7 mouse cellular contexts compared by ENCODE assay signal in the genomic region with DNA sequence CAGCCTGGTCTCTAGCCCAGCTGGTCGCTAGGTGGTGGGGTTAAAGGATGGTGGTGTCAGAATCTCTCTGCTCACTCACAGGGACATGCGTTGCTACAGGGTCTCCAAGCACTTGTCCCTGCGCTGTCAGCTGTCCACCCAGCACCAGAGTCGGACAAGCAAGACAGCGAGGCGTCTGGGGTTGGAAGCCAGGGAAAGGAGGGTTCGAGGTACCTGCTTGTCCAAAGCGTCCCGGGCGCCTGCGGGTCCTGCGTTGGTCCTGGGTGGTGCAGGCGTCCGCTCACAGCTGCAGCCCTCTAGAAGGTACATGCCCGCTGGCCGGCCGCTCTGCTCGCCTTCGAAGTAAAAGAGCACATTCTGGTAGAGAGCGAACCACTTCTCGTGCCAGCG. TPM values are rescaled to one million over a fixed set of nuclear protein-coding genes. Genes with fewer than 3 reads are reported as not detected.
DNase-seq lines count a peak whose midpoint lies in the region; ATAC-seq and TF ChIP-seq lines count a peak whose summit lies in the region.

No protein-coding gene starts in this region.

- peaks cover 6% of the 10 kb centered on the region for H3K4me1 ChIP-seq in testis, adult 2 months (ENCODE audit: control insufficient read depth, insufficient read depth, low read length)
- H3K4me1 ChIP-seq in embryonic facial prominence, embryonic 13.5 days: peaks cover 7% of the 10 kb centered on the region
- no peaks in the 10 kb centered on the region for H3K4me1 ChIP-seq in hindbrain, embryonic 11.5 days (replicated peaks; ENCODE audit: control insufficient read depth, insufficient read depth, low read length)
- H3K4me1 ChIP-seq in limb, embryonic 14.5 days (ENCODE audit: control insufficient read depth, insufficient read depth, low read length): no peaks in the 10 kb centered on the region
- H3K4me1 ChIP-seq in olfactory bulb, adult 2 months (ENCODE audit: control insufficient read depth, insufficient read depth, low read length): peaks cover 5% of the 10 kb centered on the region; the same call in 1 of the 2 replicates

- H3K27ac ChIP-seq in testis, adult 2 months (ENCODE audit: control insufficient read depth, insufficient read depth, low read depth, low read length): no peak overlapping the region
- no peak overlapping the region for H3K27ac ChIP-seq in embryonic facial prominence, embryonic 13.5 days
- no peak overlapping the region for H3K27ac ChIP-seq in hindbrain, embryonic 11.5 days (ENCODE audit: low read depth, low read length)
- no peak overlapping the region for H3K27ac ChIP-seq in limb, embryonic 14.5 days (replicated peaks; ENCODE audit: low read depth, low read length)
- peak overlapping the region; percentile 78 for H3K27ac ChIP-seq in olfactory bulb, adult 2 months (ENCODE audit: insufficient read depth, low read depth, low read length)

- peak overlapping the region; percentile 61 for H3K9ac ChIP-seq in embryonic facial prominence, embryonic 13.5 days
- no peak overlapping the region for H3K9ac ChIP-seq in hindbrain, embryonic 11.5 days (ENCODE audit: low read depth, low read length)
- H3K9ac ChIP-seq in limb, embryonic 14.5 days (ENCODE audit: low read depth, low read length, severe bottlenecking): peak overlapping the region; percentile 51

- DNase-seq in testis, postnatal 14 days (ENCODE audit: low spot score): no peak
- DNase-seq in hindbrain, embryonic 11.5 days (ENCODE audit: low spot score): peak; percentile 45
- no peak for DNase-seq in limb, embryonic 14.5 days (ENCODE audit: low spot score)
- DNase-seq in c-Kit-positive CD71-positive TER-119-positive erythroid progenitor cells, embryonic 14.5 days (ENCODE audit: low spot score): no peak

- WGBS in embryonic facial prominence, embryonic 13.5 days: 15% methylated on average over 22 of the region's 22 CpGs
- WGBS in hindbrain, embryonic 11.5 days: 13% methylated on average over 22 of the region's 22 CpGs
- 14% methylated on average over 19 of the region's 22 CpGs for WGBS in limb, embryonic 14.5 days
- 8% methylated on average over 22 of the region's 22 CpGs for WGBS in olfactory bulb, adult 2 months

- ATAC-seq in embryonic facial prominence, embryonic 13.5 days (ENCODE audit: insufficient number of reproducible peaks, insufficient read depth, low FRiP score, low TSS enrichment, low read depth): no peak
- peak; percentile 65 for ATAC-seq in hindbrain, embryonic 11.5 days (ENCODE audit: low FRiP score)
- ATAC-seq in limb, embryonic 14.5 days (ENCODE audit: low FRiP score, low read depth): peak; percentile 37; the same call in 1 of the 2 replicates

- H3K9me3 ChIP-seq in embryonic facial prominence, embryonic 13.5 days: no peaks in the 10 kb centered on the region
- no peaks in the 10 kb centered on the region for H3K9me3 ChIP-seq in hindbrain, embryonic 11.5 days (ENCODE audit: control insufficient read depth, low read length)
- no peaks in the 10 kb centered on the region for H3K9me3 ChIP-seq in limb, embryonic 14.5 days (ENCODE audit: control insufficient read depth, low read length)

- no peaks in the 10 kb centered on the region for H3K27me3 ChIP-seq in testis, adult 2 months (ENCODE audit: control insufficient read depth, insufficient read depth, low read length)
- H3K27me3 ChIP-seq in embryonic facial prominence, embryonic 13.5 days: peaks cover 64% of the 10 kb centered on the region
- H3K27me3 ChIP-seq in hindbrain, embryonic 11.5 days (ENCODE audit: control insufficient read depth, insufficient read depth, low read length): peaks cover 10% of the 10 kb centered on the region
- peaks cover 21% of the 10 kb centered on the region for H3K27me3 ChIP-seq in limb, embryonic 14.5 days (ENCODE audit: control insufficient read depth, insufficient read depth, low read length)

- no peak for TF ChIP-seq CTCF in testis, adult 2 months (IDR thresholded peaks at IDR 0.05; ENCODE audit: control insufficient read depth, insufficient read depth, insufficient replicate concordance, low read depth, low read length)
- TF ChIP-seq CTCF in olfactory bulb, adult 2 months (IDR thresholded peaks at IDR 0.05; ENCODE audit: insufficient read depth, low read depth, low read length): no peak

- TF ChIP-seq POLR2A in testis, adult 2 months (IDR thresholded peaks at IDR 0.05; ENCODE audit: control insufficient read depth, low read depth, low read length): no peak
- TF ChIP-seq POLR2A in limb, embryonic 14.5 days (IDR thresholded peaks at IDR 0.05; ENCODE audit: borderline replicate concordance, extremely low read depth, insufficient read depth, insufficient read length): no peak
- TF ChIP-seq POLR2A in olfactory bulb, adult 2 months (IDR thresholded peaks at IDR 0.05; ENCODE audit: insufficient read depth, low read depth, low read length): no peak

- H3K4me3 ChIP-seq in testis, adult 2 months (ENCODE audit: control insufficient read depth, low read depth, low read length): peak overlapping the region; percentile 52
- peak overlapping the region; percentile 57 for H3K4me3 ChIP-seq in embryonic facial prominence, embryonic 13.5 days
- H3K4me3 ChIP-seq in hindbrain, embryonic 11.5 days (ENCODE audit: low read depth, low read length): peak overlapping the region; percentile 46
- peak overlapping the region; percentile 55 for H3K4me3 ChIP-seq in limb, embryonic 14.5 days (replicated peaks; ENCODE audit: low read length)
- H3K4me3 ChIP-seq in olfactory bulb, adult 2 months (ENCODE audit: insufficient read depth, low read depth, low read length): peak overlapping the region; percentile 88

- no peaks in the 10 kb centered on the region for H3K36me3 ChIP-seq in testis, adult 2 months (ENCODE audit: control insufficient read depth, insufficient read depth, low read length)
- no peaks in the 10 kb centered on the region for H3K36me3 ChIP-seq in embryonic facial prominence, embryonic 13.5 days
- H3K36me3 ChIP-seq in hindbrain, embryonic 11.5 days (ENCODE audit: control insufficient read depth, insufficient read depth, low read length): no peaks in the 10 kb centered on the region
- H3K36me3 ChIP-seq in limb, embryonic 14.5 days (ENCODE audit: control insufficient read depth, insufficient read depth, low read length): no peaks in the 10 kb centered on the region

- peak overlapping the region; percentile 96 for H3K4me2 ChIP-seq in embryonic facial prominence, embryonic 13.5 days
- peak overlapping the region; percentile 83 for H3K4me2 ChIP-seq in hindbrain, embryonic 11.5 days (replicated peaks; ENCODE audit: low read depth, low read length)
- peak overlapping the region; percentile 97 for H3K4me2 ChIP-seq in limb, embryonic 14.5 days (replicated peaks; ENCODE audit: low read depth, low read length, severe bottlenecking)

RNA-seq across cellular contexts. Expression of a gene that starts 0.5 kb away (rescaled TPM):
- polyA plus RNA-seq in testis, adult 2 months (2012; rRNA removed): 0.46 and 0.57 TPM in 2 replicates
- 0.15 and 0.32 TPM in 2 replicates for polyA plus RNA-seq in embryonic facial prominence, embryonic 13.5 days (2015; fragmentation: Nextera tagmentation; extraction: Ambion mirVana)
- polyA plus RNA-seq in hindbrain, embryonic 11.5 days (2014; fragmentation: Nextera tagmentation; extraction: Ambion mirVana): 0.12 and 0.81 TPM in 2 replicates
- polyA plus RNA-seq in limb, embryonic 14.5 days (2012; rRNA removed): 0.28 and 0.57 TPM in 2 replicates
- polyA plus RNA-seq in limb, embryonic 14.5 days (2014; fragmentation: Nextera tagmentation; extraction: Ambion mirVana): 0.15 and 0.18 TPM in 2 replicates
- not detected in 2 replicates for polyA plus RNA-seq in olfactory bulb, adult 2 months (2012; ENCODE audit: insufficient read depth, insufficient read length, low replicate concordance, missing spikeins)

Comparison
In these comparisons a context has a peak if more than half of its experiments do, and no peak if none do; other contexts are left out.
1. RNA of a gene that starts 0.5 kb away (polyA plus RNA-seq): not detected in olfactory bulb, adult 2 months; 0.46 to 0.57 TPM in testis, adult 2 months, 0.15 to 0.57 TPM in limb, embryonic 14.5 days, 0.15 to 0.32 TPM in embryonic facial prominence, embryonic 13.5 days and 0.12 to 0.81 TPM in hindbrain, embryonic 11.5 days; every median in the first group is over 10 times any median in the second.
2. Peak in every context shown above with its lines, with median percentiles within 50 percentile points of each other: H3K4me3 ChIP-seq and H3K4me2 ChIP-seq.